Mouse (Mus musculus) cortical plate, adult 2 months (tissue): ENCODE measurements at regions not wholly inside any gene's neighbourhood (a gene's known extent, or its start where the extent isn't known, plus 50 kb on each side); places are given as distances from the start of the nearest gene placed in this dataset.

Experiments
- H3K27ac ChIP-seq: fragments of 200-500 bp; 2 replicates; pipeline ENCODE4 v1.5.1; 2012; ENCODE audit warnings: low read length, control low read depth, inconsistent platforms; ENCODE audit not compliant: insufficient read depth
- H3K4me1 ChIP-seq: fragments of 200-500 bp; 2 replicates; pipeline ENCODE4 v1.6.1; 2011; ENCODE audit warnings: low read length; ENCODE audit not compliant: control insufficient read depth, insufficient read depth
- H3K4me3 ChIP-seq: fragments of 200-500 bp; 2 replicates; pipeline ENCODE4 v1.5.1; 2011; ENCODE audit warnings: mild to moderate bottlenecking, low read length, control low read depth; ENCODE audit not compliant: insufficient read depth
- CTCF ChIP-seq: fragments of 200-500 bp; IDR thresholded peaks from 2 replicates; pipeline ENCODE4 v1.5.1; 2011; ENCODE audit warnings: mild to moderate bottlenecking, control low read depth, low read length; ENCODE audit not compliant: insufficient read depth; ENCODE audit errors: extremely low read depth
- POLR2A ChIP-seq: fragments of 200-500 bp; IDR thresholded peaks from 2 replicates; pipeline ENCODE4 v1.6.1; 2011; ENCODE audit warnings: mild to moderate bottlenecking, low read length, control low read depth; ENCODE audit not compliant: insufficient read depth; ENCODE audit errors: extremely low read depth

GRCm38 (mm10) chr14:123219590-123219989 lies 235.8 kb upstream of the Tmtc4 start:
- Histone ChIP-seq H3K4me3 (no peak overlapping the region), H3K27ac (no peak overlapping the region), H3K4me1 (no peaks in the 10 kb centered on the region)
- TF ChIP-seq CTCF = no peak
- TF ChIP-seq POLR2A = no peak

DNA sequence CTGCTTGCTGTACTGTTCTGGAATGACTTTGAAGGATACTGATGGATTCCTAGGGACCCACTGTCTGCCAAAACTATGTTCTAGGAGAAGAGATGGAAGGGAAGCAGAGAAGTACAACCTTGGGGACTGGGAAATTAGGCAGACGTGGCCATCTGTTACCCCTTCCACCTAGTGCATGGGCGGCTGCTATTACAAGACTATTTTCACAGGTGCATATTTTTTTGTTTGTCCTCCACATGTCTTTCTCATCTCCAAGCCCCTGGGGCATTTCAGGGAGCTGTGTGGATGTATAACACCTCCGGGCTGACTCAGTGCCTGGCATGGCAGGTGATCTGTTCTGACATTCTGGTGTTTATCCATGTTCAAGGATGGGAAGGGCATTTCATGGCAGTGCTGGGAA lies 226.4 kb upstream of the Tmtc4 start:
- H3K4me1 ChIP-seq = no peaks in the 10 kb centered on the region
- no peak overlapping the region for H3K4me3 ChIP-seq
- TF ChIP-seq POLR2A = no peak
- no peak for TF ChIP-seq CTCF
- no peak overlapping the region for H3K27ac ChIP-seq

GRCm38 (mm10) chr14:123202848-123203247 lies 219.0 kb upstream of the Tmtc4 start:
- no peak for TF ChIP-seq CTCF
- no peak for TF ChIP-seq POLR2A
- Histone ChIP-seq H3K4me1 (no peaks in the 10 kb centered on the region; the same call in 1 of the 2 replicates), H3K27ac (no peak overlapping the region), H3K4me3 (no peak overlapping the region)

GRCm38 (mm10) chr14:123202313-123202712 lies 218.5 kb upstream of the Tmtc4 start:
- Histone ChIP-seq H3K4me1 (no peaks in the 10 kb centered on the region; the same call in 1 of the 2 replicates), H3K4me3 (0 out of 2 replicates have a peak overlapping the region, but pooled peaks have one; percentile 17), H3K27ac (no peak overlapping the region)
- no peak for TF ChIP-seq CTCF
- TF ChIP-seq POLR2A = no peak

- H3K27ac ChIP-seq = no peak overlapping the region
- TF ChIP-seq POLR2A = no peak
- no peak for TF ChIP-seq CTCF
- H3K4me3 ChIP-seq = peak overlapping the region; percentile 17; the same call in 1 of the 2 replicates
- no peaks in the 10 kb centered on the region; the same call in 1 of the 2 replicates for H3K4me1 ChIP-seq
Measured at GRCm38 (mm10) chr14:123201426-123202274, 217.8 kb upstream of the Tmtc4 start.

DNA sequence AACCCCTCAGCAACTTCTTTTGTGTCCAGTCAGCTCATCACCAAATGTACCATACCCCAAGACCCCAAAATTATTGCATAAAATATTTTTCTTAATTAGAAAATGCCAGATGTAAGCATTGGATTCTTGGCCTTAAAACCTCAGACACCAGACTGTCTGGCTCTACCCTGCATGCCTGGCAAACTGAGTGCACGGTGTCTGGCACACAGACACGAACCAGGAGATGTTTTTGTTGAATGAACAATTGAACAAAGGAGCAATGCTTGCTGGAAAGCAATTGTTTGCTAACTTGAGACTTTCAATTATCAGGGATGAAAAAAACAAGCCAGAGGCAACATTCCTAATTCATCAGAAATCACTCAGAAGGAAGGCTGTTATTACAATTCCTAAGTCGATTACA lies 215.3 kb upstream of the Tmtc4 start:
- Histone ChIP-seq H3K4me1 (no peaks in the 10 kb centered on the region; the same call in 1 of the 2 replicates), H3K4me3 (no peak overlapping the region), H3K27ac (no peak overlapping the region)
- TF ChIP-seq POLR2A (no peak), CTCF (no peak)

DNA sequence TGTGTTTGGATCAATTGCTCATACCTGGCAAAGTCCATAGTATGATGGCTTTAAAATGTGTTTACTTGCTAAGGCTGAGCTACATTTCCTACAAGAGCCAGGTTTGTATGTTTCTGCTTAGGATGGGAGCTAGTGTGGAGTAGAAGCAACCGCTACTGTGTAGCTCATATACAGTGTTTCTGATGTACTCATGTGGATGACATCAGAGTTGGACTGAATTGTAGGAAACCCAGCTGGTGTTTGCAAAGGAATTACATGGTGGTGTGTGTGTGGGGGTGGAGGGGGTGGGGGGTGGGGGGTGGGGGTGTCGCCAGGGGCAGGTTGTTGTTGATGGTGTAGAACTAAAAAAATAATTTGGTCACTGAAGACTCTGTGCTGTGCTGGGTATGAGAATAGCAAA lies 208.7 kb upstream of the Tmtc4 start:
- Histone ChIP-seq H3K27ac (no peak overlapping the region), H3K4me1 (no peaks in the 10 kb centered on the region), H3K4me3 (no peak overlapping the region)
- TF ChIP-seq CTCF = no peak
- no peak for TF ChIP-seq POLR2A

GRCm38 (mm10) chr14:123190729-123191128 lies 206.9 kb upstream of the Tmtc4 start:
- Histone ChIP-seq H3K4me3 (no peak overlapping the region), H3K27ac (no peak overlapping the region), H3K4me1 (no peaks in the 10 kb centered on the region)
- TF ChIP-seq POLR2A = no peak
- TF ChIP-seq CTCF = no peak

DNA sequence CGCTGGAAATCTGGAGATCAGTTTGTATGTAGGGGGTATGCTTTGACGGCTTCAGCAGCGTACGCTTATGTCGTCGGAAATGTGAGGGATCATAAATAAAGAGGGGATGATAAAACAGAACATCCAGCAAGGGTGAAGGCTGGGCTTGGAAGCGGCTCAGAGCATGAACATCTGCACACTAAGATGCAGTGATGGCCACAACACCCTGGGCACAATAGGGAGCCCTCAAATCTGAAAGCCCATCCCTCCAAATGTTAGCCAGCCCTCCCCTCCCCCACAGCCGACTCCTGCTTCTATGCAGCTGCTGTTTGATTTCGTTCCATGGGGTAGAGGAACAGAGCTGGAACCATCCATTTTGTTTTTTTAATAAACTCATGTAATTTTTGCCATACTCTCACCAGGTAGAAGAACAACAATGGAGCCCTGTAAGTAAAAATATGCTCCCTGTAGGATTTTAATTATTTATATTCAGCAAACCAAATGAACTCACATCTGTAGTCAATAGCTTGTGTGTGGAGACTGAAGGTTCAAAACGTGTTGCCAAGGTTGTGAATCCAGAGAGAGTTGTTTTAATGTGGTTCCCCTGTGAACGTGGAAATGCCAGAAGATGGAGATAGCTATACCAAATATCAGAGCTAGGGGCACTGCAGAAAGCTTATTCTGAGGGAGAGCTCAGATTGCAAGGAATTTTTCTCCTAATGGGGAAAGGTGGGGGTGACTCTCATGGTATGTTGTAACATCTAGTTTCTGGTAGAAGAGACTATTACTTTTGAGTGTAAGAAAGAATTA lies 203.6 kb upstream of the Tmtc4 start:
- Histone ChIP-seq H3K4me3 (no peak overlapping the region), H3K4me1 (no peaks in the 10 kb centered on the region), H3K27ac (no peak overlapping the region)
- TF ChIP-seq POLR2A (no peak), CTCF (no peak)

DNA sequence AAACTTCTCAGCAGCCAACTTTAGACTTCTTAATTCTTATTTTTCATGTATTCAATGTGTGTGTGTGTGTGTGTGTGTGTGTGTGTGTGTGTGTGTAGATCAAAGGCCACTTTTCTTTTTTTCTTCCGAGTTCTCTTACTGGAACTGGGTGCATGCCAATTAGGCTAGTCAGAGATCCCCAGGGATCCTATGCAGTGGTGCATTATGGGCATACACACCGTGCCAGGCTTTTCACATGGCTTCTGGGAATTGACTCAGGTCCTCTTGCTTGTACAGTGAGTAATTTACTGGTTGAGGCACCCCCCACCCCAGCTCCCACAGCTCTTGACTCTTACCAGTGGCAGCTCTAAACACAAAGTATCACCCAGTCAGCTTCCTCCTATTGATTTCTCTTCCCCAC lies 189.3 kb upstream of the Tmtc4 start:
- no peak overlapping the region for H3K4me3 ChIP-seq
- no peaks in the 10 kb centered on the region for H3K4me1 ChIP-seq
- no peak for TF ChIP-seq POLR2A
- H3K27ac ChIP-seq = no peak overlapping the region
